Mouse (Mus musculus) embryo, embryonic 10 days (tissue): ENCODE results near the gene Sdr39u1.

Experiments used
- DNase-seq: peaks from one replicate; pipeline ENCODE4 v3.0.0-alpha.2; 2015; ENCODE audit warnings: low spot score

Gene Sdr39u1

DNA sequence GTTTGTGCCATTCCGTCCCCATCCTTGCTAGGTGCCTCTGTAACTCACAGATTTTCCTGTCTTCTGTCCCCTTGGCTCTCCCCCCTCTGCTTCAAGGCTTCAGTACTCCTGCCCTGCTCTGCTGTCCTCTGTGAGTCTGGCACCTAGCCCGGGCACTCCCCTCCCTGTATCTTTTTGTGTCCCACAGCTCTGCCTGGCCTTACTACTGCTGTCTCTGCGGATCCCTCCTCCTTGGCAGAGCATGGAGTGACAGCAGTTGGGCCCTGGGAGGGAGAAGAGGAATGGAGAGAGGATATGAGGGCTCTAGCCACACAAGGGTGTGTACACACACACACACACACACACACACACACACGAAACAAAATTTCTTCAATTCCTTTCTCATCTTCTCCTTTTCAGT, 15.9 kb downstream of the Sdr39u1 start, which contains the start of gene Cbln3:
Cbln3 (minus strand) TSS at position 227 of the 400 bp plus-strand sequence.
- no peak for DNase-seq

DNA sequence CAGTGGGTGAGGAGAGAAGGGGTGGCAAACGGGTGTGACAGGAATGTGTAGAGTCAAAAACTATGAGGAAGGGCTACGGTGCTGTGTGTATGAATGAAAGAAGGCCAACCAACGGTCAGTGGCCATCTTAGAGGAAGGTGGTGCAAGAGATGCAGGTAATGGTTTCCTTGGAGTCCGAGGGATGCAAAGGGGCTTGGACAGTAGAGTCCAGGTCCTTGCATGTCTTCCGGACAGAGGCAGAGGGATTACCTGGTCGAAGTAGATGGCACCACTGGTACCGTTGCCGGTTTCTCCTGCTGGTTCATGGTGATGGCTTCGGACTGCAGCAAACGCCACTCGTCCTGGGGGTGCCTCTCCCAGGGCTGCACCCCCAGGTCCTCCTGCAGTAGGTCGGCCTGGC, 16.4 kb downstream of the Sdr39u1 start:
- DNase-seq = no peak

DNA sequence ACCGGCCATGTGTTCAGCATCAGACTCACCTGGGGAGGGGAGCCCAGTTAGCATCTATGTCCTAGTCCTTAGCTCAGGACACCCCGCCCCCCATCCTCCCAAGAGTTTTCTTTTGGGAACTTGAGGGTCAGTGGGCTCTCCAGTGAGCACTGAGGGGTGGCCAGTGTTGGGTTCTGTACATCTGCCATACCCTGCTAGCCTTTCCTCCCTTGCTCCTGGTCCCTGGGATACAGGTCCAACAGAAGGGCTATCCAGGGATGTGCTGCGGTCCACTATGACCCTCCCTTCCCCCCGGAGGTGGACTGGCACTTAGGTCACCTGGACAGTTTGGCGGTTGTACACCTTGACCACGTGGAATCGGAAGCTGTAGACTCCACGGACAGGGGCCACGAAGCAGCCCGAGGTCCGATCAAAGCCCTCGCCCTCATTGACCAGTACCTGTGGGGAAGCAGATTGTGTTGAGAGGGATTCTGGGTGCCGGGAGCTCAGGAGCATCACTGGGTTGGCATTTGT, 16.9 kb downstream of the Sdr39u1 start:
- DNase-seq = no peak

DNA sequence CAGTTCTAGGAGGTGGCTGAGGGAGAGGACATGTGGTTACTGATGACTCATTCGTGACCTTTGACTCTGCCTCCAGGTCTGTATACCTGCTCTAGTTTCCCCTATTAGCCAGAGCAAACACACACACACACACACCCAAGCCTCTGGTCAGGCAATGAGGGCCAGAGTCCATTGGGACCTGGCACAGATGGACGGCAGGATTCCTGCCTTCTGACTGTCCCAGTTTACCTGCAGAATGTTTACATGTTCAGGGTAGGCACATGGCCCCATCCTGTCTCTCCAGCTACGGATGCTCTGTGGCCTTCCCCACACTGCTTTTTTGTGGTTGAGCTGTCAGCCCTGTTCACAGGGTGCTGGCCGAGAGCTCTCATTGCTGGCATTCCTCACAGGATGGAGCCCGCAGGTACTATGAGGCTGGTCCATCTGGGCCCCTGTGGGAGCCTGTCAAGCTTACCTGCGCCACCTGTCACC, 17.9 kb downstream of the Sdr39u1 start:
- no peak for DNase-seq

DNA sequence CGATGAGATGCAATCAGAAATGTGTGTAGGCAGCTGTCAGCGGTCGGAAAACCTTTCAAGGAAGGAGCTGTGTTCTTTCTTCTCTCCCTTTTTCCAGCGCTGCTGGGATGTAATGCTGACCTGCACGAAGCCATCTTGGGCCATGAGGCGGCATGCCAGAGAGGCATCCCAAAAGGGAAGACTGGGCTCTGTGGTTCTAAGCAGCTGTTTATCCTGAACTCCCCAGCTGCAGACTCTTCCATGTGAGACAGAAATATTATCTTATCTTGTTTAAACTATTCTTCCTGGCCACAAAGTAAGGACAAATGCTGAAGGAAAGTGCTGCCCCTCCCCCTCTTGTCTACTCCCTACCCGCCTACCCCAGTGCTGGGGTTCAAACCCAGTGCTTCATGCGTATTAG, 19.1 kb downstream of the Sdr39u1 start:
- no peak for DNase-seq

DNA sequence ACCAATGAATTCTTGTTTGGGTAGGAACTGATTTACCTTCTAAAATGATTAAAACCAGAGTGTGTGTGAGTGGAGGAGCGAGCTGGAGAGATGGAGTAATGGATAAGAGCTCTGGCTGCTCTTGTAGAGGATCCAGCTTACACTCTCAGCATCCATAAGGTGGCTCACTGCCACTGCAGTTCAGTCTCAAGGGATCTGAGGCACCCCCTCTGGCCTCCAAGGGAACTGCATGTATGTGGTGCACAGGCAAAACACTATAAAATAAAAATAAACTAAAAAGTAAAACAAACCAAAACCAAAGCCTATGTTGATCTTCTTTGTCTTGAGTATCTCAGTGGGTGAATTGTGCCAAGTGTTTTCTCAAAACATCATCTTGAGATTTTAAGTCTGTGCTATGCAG, 20.5 kb downstream of the Sdr39u1 start:
- peak; percentile 85 for DNase-seq

DNA sequence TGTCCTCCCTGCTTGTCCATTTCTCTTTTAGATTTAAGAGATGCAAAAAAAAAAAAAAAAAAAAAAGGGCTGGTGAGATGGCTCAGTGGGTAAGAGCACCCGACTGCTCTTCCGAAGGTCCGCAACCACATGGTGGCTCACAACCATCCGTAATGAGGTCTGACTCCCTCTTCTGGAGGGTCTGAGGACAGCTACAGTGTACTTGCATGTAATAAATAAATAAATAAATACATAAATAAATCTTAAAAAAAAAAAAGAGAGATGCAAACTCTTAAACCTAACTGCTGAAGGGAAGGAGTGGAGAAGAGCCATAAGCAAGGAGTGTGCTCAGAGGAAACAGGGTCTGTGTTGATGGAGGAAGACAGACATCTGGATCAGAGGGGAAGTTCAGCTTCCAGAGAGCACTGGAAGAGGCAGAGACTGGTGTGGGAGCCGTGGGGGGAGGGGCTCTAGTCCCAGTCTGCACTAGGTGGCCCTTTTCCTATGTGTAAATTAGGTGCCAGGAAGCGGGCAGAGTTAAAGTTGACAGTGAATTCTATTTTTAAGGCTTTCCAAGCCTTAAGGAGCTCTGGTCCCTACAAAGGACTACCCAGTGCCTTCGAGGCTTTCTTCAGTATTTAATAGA, 21.7 kb downstream of the Sdr39u1 start:
- DNase-seq = no peak

DNA sequence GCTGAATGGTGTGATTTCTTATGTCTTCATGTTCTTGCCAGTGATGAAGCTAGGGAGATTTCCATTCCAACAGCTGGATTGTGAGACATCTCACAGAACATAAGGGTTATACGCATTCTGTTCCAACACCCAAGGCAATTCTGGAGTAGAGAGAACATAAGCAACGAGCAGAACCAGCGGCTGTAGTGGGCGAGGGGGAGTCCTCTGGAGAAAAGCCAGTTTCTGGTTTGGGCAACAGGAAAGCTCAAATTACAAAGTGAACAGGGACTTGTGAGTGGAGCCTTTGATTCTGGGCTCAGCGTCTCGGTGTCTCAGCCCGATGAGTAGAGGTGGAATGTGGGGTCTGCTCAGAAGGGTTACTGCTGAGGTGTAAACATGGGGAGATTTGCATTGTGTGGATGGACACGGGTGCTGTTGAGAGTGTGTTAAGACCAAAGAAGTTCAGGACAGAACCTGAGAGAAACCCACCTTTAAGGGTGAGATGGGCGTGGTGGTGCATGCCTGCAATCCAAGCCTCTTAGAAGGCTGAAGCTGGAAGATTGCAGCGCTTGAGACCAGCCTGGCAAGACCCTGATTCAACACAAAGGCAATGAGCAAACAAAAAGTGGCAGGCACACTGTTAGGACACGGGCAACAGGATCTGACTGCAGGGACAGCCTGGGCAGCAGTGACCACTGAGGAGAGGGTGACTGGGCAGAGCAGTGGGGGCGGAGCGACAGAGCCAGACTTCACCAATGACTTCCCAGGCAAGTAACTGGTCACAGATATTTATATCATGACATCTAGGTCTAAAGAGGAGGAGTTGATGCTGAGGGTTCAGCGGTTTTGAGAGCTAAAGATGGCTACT, 22.4 kb downstream of the Sdr39u1 start:
- DNase-seq = peak; percentile 67

DNA sequence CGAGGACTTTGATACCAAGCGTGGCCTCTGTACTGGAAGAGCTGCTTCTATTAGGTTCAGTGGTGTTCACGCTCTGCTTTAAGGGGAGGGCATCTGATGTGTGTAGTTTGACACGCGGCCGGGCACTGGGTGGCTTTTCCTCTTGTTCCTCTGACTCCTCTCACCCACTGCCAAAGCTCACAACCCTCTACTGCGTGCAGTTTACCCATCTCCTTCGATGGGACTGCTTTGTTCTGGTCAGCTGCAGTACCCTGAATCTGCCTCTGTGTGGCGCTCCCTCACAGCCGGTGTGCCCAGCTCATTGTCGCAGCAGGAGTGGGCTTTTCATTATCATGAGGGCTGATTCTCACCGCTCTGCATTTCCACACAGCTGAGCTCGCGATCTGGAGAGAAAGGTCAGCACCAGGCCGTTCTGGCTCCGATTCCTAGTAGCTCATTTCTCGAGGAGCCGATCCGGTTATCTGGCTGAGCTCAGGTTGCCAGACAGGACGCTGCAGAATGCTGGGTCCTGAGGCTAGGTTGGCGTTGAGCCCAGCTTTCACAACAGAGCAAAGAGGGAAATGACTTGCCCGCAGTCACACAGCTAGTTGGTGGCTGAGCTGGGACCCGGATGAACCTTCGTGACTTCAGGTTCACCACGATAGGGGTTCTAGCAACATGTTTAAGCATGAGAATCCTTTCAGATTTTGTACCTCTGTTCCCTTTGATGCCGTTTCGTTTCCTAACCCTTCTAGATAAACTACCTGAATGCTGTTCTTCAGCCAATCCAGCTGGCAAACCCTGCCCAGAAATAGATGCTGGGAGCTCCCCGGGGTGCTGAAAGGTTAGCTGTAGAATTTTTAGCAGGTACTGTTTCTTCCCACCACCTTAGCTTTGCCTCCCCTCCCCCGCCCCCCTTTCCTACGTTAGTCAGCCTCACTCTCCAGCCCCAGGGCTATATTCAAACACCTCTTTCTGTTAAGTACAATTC, 26.1 kb downstream of the Sdr39u1 start:
- peak; percentile 92 for DNase-seq

DNA sequence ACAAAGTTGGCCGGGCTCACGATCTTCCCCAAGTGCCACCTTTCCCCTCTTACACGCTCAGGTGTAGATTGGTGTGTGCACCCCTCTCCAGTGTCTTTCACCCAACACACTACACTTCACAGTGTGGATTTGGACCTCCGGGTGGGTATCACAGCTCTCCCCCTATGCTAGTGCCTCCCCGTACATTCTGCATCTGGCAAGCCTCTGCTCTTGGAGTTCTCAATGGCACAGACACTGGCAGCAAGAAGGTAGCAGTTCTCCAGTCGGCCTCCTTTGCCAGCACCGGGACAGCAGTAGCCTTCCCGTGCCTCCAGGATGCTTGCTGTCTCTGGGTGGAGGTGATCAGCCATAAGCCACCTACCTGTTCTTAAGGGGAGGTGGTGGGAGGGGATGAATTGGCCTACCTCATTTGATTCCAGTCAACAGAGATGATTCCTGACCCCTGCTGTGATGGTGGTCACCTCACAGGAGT, 26.8 kb downstream of the Sdr39u1 start:
- no peak for DNase-seq

DNA sequence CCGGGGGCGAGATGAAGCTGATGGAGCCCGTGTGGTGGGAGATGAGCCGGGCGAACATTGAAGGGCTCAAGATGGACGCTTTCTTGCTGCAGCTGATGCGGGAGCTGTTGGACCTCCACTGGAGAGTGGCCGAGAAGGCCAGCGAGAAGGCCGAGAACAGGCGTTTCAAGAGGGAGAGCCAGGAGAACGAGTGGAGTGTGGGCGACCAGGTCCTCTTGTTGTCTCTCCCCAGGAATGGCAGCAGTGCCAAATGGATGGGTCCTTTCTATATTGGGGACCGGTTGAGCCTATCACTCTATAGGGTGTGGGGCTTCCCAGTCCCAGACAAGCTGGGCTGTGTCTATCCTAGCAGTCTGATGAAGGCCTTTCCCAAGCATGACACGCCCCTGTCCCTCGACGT, 27.5 kb downstream of the Sdr39u1 start:
- DNase-seq = no peak

DNA sequence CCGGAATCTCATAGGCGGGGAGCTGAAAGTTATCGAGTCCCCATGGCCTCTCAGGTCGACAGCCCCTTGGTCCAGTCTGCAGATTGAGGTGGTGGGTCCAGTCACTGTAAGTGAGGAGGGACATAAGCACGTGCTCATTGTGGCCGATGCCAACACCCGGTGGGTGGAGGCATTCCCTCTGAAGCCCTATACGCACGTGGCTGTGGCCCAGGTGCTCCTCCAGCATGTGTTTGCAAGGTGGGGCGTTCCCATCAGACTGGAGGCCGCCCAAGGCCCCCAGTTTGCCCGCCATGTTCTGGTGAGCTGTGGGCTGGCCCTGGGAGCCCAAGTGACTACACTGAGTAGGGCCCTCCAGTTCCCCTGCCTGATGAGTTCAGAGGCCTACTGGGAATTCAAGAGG, 28.1 kb downstream of the Sdr39u1 start:
- DNase-seq = no peak

DNA sequence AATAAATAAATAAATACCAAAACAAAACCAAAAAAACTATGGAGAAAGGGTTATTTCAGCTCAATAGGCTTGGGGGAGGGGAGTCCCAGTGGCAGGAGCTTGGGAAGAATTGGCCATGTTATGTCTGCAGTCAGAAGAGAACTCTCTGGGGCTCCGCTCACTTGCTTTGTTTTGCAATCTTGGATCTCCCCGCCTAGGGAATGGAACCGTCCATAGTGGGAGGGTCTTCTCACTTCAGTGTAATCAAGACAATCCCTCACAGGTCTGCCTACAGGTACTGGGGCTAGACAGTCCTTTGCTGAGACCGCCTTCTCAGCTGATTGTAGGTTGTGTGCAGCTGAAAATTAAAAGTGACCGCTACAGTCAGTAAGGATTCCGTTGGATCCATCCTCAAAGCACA, 30.6 kb downstream of the Sdr39u1 start:
- DNase-seq = no peak

DNA sequence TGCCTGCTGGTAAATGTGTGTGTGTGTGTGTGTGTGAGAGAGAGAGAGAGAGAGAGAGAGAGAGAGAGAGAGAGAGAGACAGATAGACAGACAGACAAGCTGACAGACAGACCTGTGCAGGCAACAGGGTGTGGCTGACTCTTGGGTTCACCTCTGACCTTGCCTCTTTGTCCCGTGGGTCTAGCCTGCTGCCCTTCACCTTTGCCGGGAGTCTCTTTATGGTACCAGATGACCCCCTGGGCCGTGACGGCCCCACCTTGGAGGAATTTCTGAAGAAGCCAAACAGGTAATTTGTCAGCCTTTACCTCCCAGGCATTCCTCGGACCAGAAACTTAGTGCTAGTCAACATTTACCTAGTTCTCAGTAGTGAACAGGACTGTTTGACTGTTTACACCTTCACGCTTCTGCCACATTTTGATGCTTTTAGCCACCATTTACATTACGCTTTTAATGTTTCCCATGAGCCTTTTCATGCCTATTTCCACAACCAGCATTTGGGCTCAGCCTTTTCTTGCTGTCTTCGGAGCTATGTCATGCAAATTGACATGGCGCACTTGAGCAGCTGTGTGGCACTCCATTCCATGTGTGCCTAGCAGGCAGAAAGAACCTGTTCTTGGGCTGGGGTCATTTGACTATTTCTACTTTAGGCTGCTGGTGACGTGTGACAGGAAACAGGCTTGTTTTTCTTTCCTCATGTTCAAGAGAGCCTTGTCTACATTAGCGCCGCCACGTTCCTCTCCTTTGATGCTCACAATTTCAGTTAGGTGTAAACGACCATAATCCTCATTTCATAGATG, 31.7 kb downstream of the Sdr39u1 start:
- DNase-seq = no peak

DNA sequence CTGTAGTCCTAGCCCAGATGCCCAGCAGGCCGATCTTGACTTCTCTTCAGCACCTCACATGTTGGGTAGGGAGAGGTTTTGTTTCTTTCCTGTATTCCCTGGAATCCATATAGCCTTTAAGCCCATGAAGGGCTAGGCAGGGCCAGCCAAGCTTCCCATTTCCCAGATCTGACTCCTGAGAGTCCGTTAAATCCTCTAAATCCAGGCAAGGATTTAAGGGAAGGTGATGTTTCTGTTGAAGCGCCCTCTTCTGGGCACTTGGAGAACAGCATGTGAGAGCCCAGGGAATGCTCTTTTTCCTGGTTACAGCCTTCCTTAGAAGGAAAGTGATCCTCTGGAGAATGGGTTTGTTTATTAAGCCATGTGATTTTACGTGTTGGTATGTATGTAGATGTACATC, 33.1 kb downstream of the Sdr39u1 start:
- peak; percentile 67 for DNase-seq

DNA sequence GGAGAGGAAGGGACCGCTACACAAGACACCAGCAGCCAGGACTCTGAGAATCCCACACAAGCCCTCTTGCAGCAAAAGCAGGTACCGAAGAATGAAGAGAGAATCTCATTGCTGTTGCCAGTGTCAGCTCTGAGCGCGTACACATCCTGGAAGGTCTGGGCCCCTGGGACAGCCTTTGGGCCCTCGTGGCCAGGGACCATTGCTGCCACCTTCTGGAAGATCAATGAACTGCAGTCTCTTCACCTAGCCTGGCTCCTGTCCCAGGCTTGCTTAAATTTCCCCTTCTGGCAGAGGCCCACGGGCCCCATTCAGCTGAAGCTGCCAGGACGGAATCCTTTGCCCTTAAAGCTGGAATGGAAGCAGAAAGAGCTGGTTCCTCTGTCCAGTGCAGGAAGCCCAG, 36.3 kb downstream of the Sdr39u1 start:
- peak; percentile 85 for DNase-seq

DNA sequence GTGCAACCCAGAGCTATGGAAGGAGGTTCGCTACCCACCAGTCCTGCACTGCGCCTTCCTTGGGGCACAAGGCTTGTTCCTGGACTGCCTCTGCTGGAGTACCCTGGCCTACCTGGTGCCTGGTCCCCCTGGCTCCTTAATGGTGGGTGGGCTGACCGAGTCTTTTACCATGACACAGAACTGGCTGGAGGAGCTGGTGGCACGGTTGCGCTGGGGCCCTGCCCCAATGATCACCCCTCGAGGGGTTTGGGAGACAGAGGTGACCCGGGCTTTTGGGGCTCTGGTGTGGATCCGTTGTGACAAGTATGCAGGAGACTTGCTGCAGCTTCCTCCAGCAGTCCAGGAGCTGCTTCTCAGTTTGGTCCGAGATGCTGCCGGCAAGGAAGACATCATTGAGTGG, 37.1 kb downstream of the Sdr39u1 start:
- no peak for DNase-seq

DNA sequence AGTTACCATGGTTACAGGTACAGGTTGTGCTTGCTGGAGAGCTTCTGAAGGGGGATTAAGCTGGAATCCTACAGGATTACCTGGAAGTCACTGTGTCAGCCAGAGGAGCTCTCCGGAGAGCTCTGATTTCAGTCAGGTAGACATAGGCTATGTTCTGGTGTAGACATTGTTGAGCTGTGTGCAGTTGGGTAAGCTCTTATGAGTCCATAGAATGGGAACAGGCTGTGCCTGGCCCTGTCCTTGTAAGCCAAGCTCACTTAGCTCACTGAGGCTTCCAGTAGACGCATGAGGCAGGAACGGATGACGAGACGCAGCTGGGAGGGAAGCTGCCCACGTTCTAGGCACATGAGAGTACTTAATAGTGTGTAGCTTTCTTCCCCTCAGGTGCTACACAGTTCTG, 37.9 kb downstream of the Sdr39u1 start:
- DNase-seq = no peak

DNA sequence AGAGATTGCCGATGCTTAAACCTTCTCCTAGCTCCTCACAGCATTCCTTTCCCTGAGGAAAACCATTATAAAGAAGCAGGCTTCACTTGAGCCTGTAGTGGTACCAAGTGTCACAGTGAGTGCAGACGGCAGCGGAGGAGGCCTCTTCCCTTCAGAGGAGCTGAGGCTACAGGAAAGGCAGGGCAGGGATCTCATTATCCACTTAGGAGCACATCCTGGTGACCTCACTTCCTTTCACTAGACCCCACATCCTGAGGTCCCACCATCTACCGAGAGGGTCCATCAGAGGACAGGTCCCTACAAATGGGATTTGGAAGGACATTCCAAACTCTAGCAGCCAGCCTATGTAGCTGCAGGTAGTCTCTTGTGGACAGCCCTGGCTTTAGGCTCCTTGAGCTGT, 42.5 kb downstream of the Sdr39u1 start:
- peak; percentile 33 for DNase-seq

DNA sequence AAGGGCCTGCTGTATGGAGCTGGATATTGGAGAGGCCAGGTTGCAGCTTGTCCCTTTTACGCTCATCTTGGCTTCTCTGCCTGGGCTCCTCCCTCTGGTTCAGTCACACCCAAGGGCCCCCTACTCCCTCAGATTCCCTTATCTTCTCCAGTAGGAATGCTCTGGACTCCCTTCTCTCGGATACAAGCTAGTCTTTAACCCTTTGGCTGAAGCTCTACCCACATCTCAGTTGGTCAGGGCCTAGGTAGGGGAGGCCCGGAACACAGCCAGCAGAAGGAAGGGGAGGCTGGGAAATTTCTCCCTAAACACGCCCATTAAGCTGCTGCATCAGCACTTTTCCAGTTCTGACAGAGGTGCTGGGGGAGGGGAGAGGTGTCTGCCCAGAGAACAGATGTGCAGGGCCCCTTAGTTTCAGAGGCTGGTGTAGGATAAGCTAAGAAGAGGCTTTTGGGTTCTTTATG, 45.0 kb downstream of the Sdr39u1 start:
- DNase-seq = peak; percentile 81
